Comparison of ENCODE assay signal across 16 mouse cellular contexts in genomic region chr2:52027061-52027460, GRCm38 (mm10).
"Had no signal": no experiment of that assay in that cellular context is flagged by ENCODE, and none has a peak within 500 bp of the region (broad histone marks: within the 10 kb centered on the region; RNA-seq: fewer than 3 reads in every experiment).

No protein-coding gene starts in this region.

- H3K9ac ChIP-seq: neural tube, embryonic 13.5 days; neural tube, embryonic 15.5 days; stomach, embryonic 15.5 days had no signal

- H3K4me1 ChIP-seq: neural tube, embryonic 13.5 days; neural tube, embryonic 15.5 days; stomach, embryonic 15.5 days had no signal

- H3K4me3 ChIP-seq: neural tube, embryonic 13.5 days; neural tube, embryonic 15.5 days; stomach, embryonic 15.5 days had no signal

- H3K27me3 ChIP-seq: neural tube, embryonic 13.5 days; neural tube, embryonic 15.5 days; stomach, embryonic 15.5 days had no signal

- H3K27ac ChIP-seq: neural tube, embryonic 13.5 days; neural tube, embryonic 15.5 days; stomach, embryonic 15.5 days; stomach, postnatal 0 days had no signal

- H3K36me3 ChIP-seq: neural tube, embryonic 13.5 days; neural tube, embryonic 15.5 days; stomach, embryonic 15.5 days had no signal

- H3K4me2 ChIP-seq: neural tube, embryonic 13.5 days; neural tube, embryonic 15.5 days; stomach, embryonic 15.5 days had no signal

- H3K9me3 ChIP-seq: neural tube, embryonic 13.5 days; neural tube, embryonic 15.5 days; stomach, embryonic 15.5 days had no signal

- DNase-seq: retina, postnatal 1 day; right cerebral cortex, adult 18-20 months; right cerebral cortex, postnatal 14 days; right cerebral cortex, postnatal 25 days; right cerebral cortex, postnatal 4 days; spleen, adult 18-20 months; thymus, adult 18-20 months; thymus, adult 2 months; thymus, postnatal 14 days; thymus, postnatal 25 days; thymus, postnatal 36 days; thymus, postnatal 4 days had no signal
